Mouse (Mus musculus): ENCODE data around the gene Sema4g. TPM values are rescaled to one million over a fixed set of nuclear protein-coding genes. Genes with fewer than 3 reads are reported as not detected.
"Not testable (repeated sequence)": the region's sequence is repeated elsewhere in the genome, so short reads cannot be mapped to it uniquely, and the experiment has no call there.

Sema4g gene
- polyA plus RNA-seq, 1 experiment from 2014 or later = 7.1 TPM

GRCm38 (mm10) chr19:45031780-45032179 lies 42.9 kb downstream of the Sema4g start:
- Histone ChIP-seq H3K4me2 (ENCODE audit: low read depth, low read length, severe bottlenecking) (no peak overlapping the region), H3K4me1 (replicated peaks; ENCODE audit: control insufficient read depth, insufficient read depth, low read length) (no peaks in the 10 kb centered on the region), H3K9me3 (ENCODE audit: control insufficient read depth, low read length) (no peaks in the 10 kb centered on the region), H3K4me3 (ENCODE audit: low read depth, low read length) (no peak overlapping the region), H3K9ac (ENCODE audit: low read length) (no peak overlapping the region), H3K36me3 (ENCODE audit: control insufficient read depth, insufficient read depth, low read length) (peaks cover 2% of the 10 kb centered on the region; the same call in 1 of the 2 replicates), H3K27me3 (ENCODE audit: control insufficient read depth, insufficient read depth, low read length) (no peaks in the 10 kb centered on the region), H3K27ac (ENCODE audit: low read depth, low read length) (no peak overlapping the region)
- peak; percentile 87 for DNase-seq (ENCODE audit: low spot score)
- WGBS = 21% methylated on average over 4 of the region's 4 CpGs
- 0 out of 2 replicates have a peak, but pooled peaks have one; percentile 31 for ATAC-seq (replicated peaks; ENCODE audit: low FRiP score)

- Histone ChIP-seq H3K9ac (ENCODE audit: low read length) (no peak overlapping the region; the same call in 1 of the 2 replicates), H3K36me3 (ENCODE audit: control insufficient read depth, insufficient read depth, low read length) (no peaks in the 10 kb centered on the region; the same call in 1 of the 2 replicates), H3K4me3 (ENCODE audit: low read depth, low read length) (no peak overlapping the region), H3K27ac (ENCODE audit: low read depth, low read length) (no peak overlapping the region), H3K4me2 (ENCODE audit: low read depth, low read length, severe bottlenecking) (no peak overlapping the region), H3K27me3 (ENCODE audit: control insufficient read depth, insufficient read depth, low read length) (no peaks in the 10 kb centered on the region), H3K4me1 (replicated peaks; ENCODE audit: control insufficient read depth, insufficient read depth, low read length) (no peaks in the 10 kb centered on the region), H3K9me3 (ENCODE audit: control insufficient read depth, low read length) (no peaks in the 10 kb centered on the region)
- DNase-seq (ENCODE audit: low spot score) (peak; percentile 63), ATAC-seq (replicated peaks; ENCODE audit: low FRiP score) (no peak)
- WGBS = 53% methylated on average over 17 of the region's 17 CpGs
Observed at GRCm38 (mm10) chr19:45032570-45033332, 43.9 kb downstream of the Sema4g start.

- H3K4me2 ChIP-seq (ENCODE audit: low read depth, low read length, severe bottlenecking) = no peak overlapping the region
- no peaks in the 10 kb centered on the region for H3K9me3 ChIP-seq (ENCODE audit: control insufficient read depth, low read length)
- ATAC-seq (replicated peaks; ENCODE audit: low FRiP score) = no peak
- H3K36me3 ChIP-seq (ENCODE audit: control insufficient read depth, insufficient read depth, low read length) = no peaks in the 10 kb centered on the region
- no peak overlapping the region for H3K4me3 ChIP-seq (ENCODE audit: low read depth, low read length)
- H3K4me1 ChIP-seq (replicated peaks; ENCODE audit: control insufficient read depth, insufficient read depth, low read length) = 0 out of 2 replicates have a peak, but pooled peaks cover 4% of the 10 kb centered on the region
- H3K27me3 ChIP-seq (ENCODE audit: control insufficient read depth, insufficient read depth, low read length) = peaks cover 3% of the 10 kb centered on the region; the same call in 1 of the 2 replicates
- H3K27ac ChIP-seq (ENCODE audit: low read depth, low read length) = no peak overlapping the region
- H3K9ac ChIP-seq (ENCODE audit: low read length) = no peak overlapping the region
- 31% methylated on average over 16 of the region's 16 CpGs for WGBS
- DNase-seq (ENCODE audit: low spot score) = peak; percentile 72
Observed at GRCm38 (mm10) chr19:45036867-45037266, 48.0 kb downstream of the Sema4g start.

- 92% methylated on average over 7 of the region's 7 CpGs for WGBS
- not testable (repeated sequence) for H3K9ac ChIP-seq (ENCODE audit: low read length); H3K9me3 ChIP-seq (ENCODE audit: control insufficient read depth, low read length); H3K4me1 ChIP-seq (replicated peaks; ENCODE audit: control insufficient read depth, insufficient read depth, low read length); DNase-seq (ENCODE audit: low spot score); H3K4me3 ChIP-seq (ENCODE audit: low read depth, low read length); H3K27ac ChIP-seq (ENCODE audit: low read depth, low read length); H3K27me3 ChIP-seq (ENCODE audit: control insufficient read depth, insufficient read depth, low read length); ATAC-seq (replicated peaks; ENCODE audit: low FRiP score); H3K36me3 ChIP-seq (ENCODE audit: control insufficient read depth, insufficient read depth, low read length); H3K4me2 ChIP-seq (ENCODE audit: low read depth, low read length, severe bottlenecking)
Observed at GRCm38 (mm10) chr19:45038198-45038597, 49.3 kb downstream of the Sema4g start.

GRCm38 (mm10) chr19:45040214-45040613 lies 51.3 kb downstream of the Sema4g start:
- peak; percentile 50 for DNase-seq (ENCODE audit: low spot score)
- Histone ChIP-seq H3K4me3 (ENCODE audit: low read depth, low read length) (no peak overlapping the region), H3K4me1 (replicated peaks; ENCODE audit: control insufficient read depth, insufficient read depth, low read length) (0 out of 2 replicates have a peak, but pooled peaks cover 4% of the 10 kb centered on the region), H3K9ac (ENCODE audit: low read length) (no peak overlapping the region), H3K9me3 (ENCODE audit: control insufficient read depth, low read length) (no peaks in the 10 kb centered on the region), H3K27ac (ENCODE audit: low read depth, low read length) (no peak overlapping the region), H3K4me2 (ENCODE audit: low read depth, low read length, severe bottlenecking) (no peak overlapping the region), H3K36me3 (ENCODE audit: control insufficient read depth, insufficient read depth, low read length) (no peaks in the 10 kb centered on the region), H3K27me3 (ENCODE audit: control insufficient read depth, insufficient read depth, low read length) (peaks cover 3% of the 10 kb centered on the region; the same call in 1 of the 2 replicates)
- ATAC-seq (replicated peaks; ENCODE audit: low FRiP score) = no peak
- WGBS = 52% methylated on average over 13 of the region's 13 CpGs

- ATAC-seq (replicated peaks; ENCODE audit: low FRiP score) (no peak), DNase-seq (ENCODE audit: low spot score) (no peak)
- no peak overlapping the region for H3K4me3 ChIP-seq (ENCODE audit: low read depth, low read length)
- no peak overlapping the region for H3K9ac ChIP-seq (ENCODE audit: low read length)
- H3K36me3 ChIP-seq (ENCODE audit: control insufficient read depth, insufficient read depth, low read length) = no peaks in the 10 kb centered on the region
- H3K9me3 ChIP-seq (ENCODE audit: control insufficient read depth, low read length) = no peaks in the 10 kb centered on the region
- no peak overlapping the region for H3K27ac ChIP-seq (ENCODE audit: low read depth, low read length)
- peaks cover 17% of the 10 kb centered on the region for H3K27me3 ChIP-seq (ENCODE audit: control insufficient read depth, insufficient read depth, low read length)
- H3K4me1 ChIP-seq (replicated peaks; ENCODE audit: control insufficient read depth, insufficient read depth, low read length) = peaks cover 12% of the 10 kb centered on the region; the same call in 1 of the 2 replicates
- WGBS = 74% methylated on average over 11 of the region's 11 CpGs
- no peak overlapping the region for H3K4me2 ChIP-seq (ENCODE audit: low read depth, low read length, severe bottlenecking)
Observed at GRCm38 (mm10) chr19:45044389-45044927, 55.6 kb downstream of the Sema4g start.

DNA sequence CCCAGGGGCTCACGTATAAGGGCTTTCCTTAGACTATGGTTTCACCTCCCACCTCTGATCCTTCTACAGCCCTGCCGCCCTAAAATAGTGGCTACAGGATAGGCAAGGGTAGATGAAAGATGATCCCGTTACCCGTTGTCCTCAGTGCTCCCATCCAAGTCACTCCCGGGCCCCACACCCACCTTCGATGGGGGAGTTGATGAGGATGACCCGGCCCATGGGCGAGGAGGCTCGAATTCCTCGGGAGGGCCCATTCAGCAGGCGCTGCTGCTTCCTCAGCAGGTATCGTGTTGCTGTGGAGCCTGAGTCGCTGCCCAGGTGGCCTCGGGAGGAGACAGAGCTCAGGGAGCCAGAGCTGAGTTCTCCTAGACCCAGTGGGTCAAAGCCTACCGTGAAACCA lies 56.3 kb downstream of the Sema4g start:
- no peaks in the 10 kb centered on the region for H3K9me3 ChIP-seq (ENCODE audit: control insufficient read depth, low read length)
- H3K4me3 ChIP-seq (ENCODE audit: low read depth, low read length) = no peak overlapping the region
- H3K4me1 ChIP-seq (replicated peaks; ENCODE audit: control insufficient read depth, insufficient read depth, low read length) = peaks cover 12% of the 10 kb centered on the region; the same call in 1 of the 2 replicates
- H3K36me3 ChIP-seq (ENCODE audit: control insufficient read depth, insufficient read depth, low read length) = no peaks in the 10 kb centered on the region
- WGBS = 52% methylated on average over 15 of the region's 15 CpGs
- DNase-seq (ENCODE audit: low spot score) = no peak
- ATAC-seq (replicated peaks; ENCODE audit: low FRiP score) = no peak
- no peak overlapping the region for H3K9ac ChIP-seq (ENCODE audit: low read length)
- H3K27ac ChIP-seq (ENCODE audit: low read depth, low read length) = no peak overlapping the region
- peaks cover 17% of the 10 kb centered on the region for H3K27me3 ChIP-seq (ENCODE audit: control insufficient read depth, insufficient read depth, low read length)
- no peak overlapping the region for H3K4me2 ChIP-seq (ENCODE audit: low read depth, low read length, severe bottlenecking)

- peaks cover 14% of the 10 kb centered on the region for H3K27me3 ChIP-seq (ENCODE audit: control insufficient read depth, insufficient read depth, low read length)
- ATAC-seq (replicated peaks; ENCODE audit: low FRiP score) = no peak
- peaks cover 8% of the 10 kb centered on the region; the same call in 1 of the 2 replicates for H3K4me1 ChIP-seq (replicated peaks; ENCODE audit: control insufficient read depth, insufficient read depth, low read length)
- H3K9me3 ChIP-seq (ENCODE audit: control insufficient read depth, low read length) = no peaks in the 10 kb centered on the region
- no peak for DNase-seq (ENCODE audit: low spot score)
- H3K9ac ChIP-seq (ENCODE audit: low read length) = peak within 1 kb of the TSS; percentile 65; the same call in 1 of the 2 replicates
- peak within 1 kb of the TSS; percentile 83 for H3K4me2 ChIP-seq (ENCODE audit: low read depth, low read length, severe bottlenecking)
- H3K4me3 ChIP-seq (ENCODE audit: low read depth, low read length) = peak within 1 kb of the TSS; percentile 42
- WGBS = 86% methylated on average over 5 of the region's 5 CpGs
- no peak within 1 kb of the TSS for H3K27ac ChIP-seq (ENCODE audit: low read depth, low read length)
- no peaks in the 10 kb centered on the region for H3K36me3 ChIP-seq (ENCODE audit: control insufficient read depth, insufficient read depth, low read length)
Observed at GRCm38 (mm10) chr19:45045651-45046050, 56.8 kb downstream of the Sema4g start, which contains the start of gene Pdzd7. TSS of gene Pdzd7 (minus strand) at chr19:45045717.
